Mouse (Mus musculus): ENCODE results near the gene Ttc16.

The Ttc16 gene

DNA sequence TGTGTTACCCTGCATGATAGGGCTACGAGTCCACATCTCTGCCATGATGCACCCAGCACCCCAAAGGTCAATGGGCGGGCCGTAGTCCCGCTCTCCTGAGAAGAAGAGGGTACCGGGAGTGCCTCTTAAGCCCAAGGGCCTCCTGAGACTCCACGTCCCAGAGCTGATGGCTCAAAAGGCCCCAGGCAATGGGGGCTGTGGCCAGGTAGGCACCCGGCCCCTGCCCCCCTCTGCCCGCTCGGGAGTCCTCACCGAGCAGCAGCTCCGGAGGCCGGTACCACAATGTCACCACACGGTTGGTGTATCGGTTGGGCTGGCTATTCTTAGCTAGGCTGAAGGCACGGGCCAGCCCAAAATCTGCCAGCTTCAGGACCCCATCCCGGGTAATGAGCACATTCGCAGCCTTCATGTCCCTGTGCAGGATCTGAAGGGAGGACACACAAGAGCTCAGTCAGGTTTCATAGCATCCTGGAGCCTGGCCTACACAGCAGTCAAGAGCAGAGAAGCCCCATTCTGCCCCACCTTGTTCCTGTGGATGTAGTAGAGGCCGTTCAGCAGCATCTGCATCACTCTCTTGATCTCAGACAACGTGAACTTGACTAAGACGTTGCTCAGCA, 65.8 kb downstream of the Ttc16 start:
- in situ Hi-C loops (cut with MboI; ENCODE audit: low pct_unique_long_range_greater_than_20kb in 1 of 2, low sequenced_read_pairs in 2 of 2, unreplicated experiment in 1 of 2): loop anchor here (5.0 kb wide), 1 partner anchor 48 kb away; the partner anchor contains the start of gene Tor2a (in 2 of the 2)

DNA sequence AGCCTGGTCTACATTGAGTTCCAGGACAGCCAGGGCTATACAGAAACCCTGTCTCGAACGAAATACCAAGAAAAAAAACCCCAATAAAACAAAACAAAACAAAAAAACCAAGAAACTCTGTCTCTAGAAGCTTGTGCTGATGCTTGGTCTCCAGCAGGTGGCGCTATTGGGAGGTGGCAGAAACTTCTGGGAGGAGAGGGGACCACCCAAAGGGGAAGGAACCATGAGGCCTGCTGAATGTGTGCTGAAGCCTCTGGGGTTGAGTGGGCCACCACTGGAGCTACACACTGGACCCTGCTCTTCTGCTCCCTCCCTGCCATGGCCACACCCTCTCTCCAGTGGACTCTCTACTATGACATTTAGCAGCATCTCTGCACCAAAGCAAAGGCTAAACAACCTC, 66.8 kb downstream of the Ttc16 start:
- in situ Hi-C loops (cut with MboI; ENCODE audit: low pct_unique_long_range_greater_than_20kb in 1 of 2, low sequenced_read_pairs in 2 of 2, unreplicated experiment in 1 of 2): no loop called here
